ENCODE assay signal across 8 mouse cellular contexts in genomic region chr4:141020811-141021613, GRCm38 (mm10). TPM values are rescaled to one million over a fixed set of nuclear protein-coding genes. Genes with fewer than 3 reads are reported as not detected.
DNase-seq lines count a peak whose midpoint lies in the region; ATAC-seq lines count a peak whose summit lies in the region.

No protein-coding gene starts in this region.

- DNase-seq in kidney, adult 8-10 months: no peak
- DNase-seq in cerebellum, postnatal 4 days (ENCODE audit: low spot score in 2 of 2): peak; percentile 77 to 90
- DNase-seq in heart, embryonic 10.5 days (ENCODE audit: low spot score): peak; percentile 86
- DNase-seq in urinary bladder, postnatal 10 days (ENCODE audit: low spot score): no peak
- no peak for DNase-seq in right cerebral cortex, adult 18-20 months

- H3K4me3 ChIP-seq in kidney, embryonic 14.5 days (ENCODE audit: low read length): no peak overlapping the region
- peak overlapping the region; percentile 40 for H3K4me3 ChIP-seq in heart, embryonic 10.5 days
- no peak overlapping the region; the same call in 1 of the 2 replicates for H3K4me3 ChIP-seq in limb, embryonic 12.5 days (replicated peaks)
- no peak overlapping the region for H3K4me3 ChIP-seq in neural tube, embryonic 13.5 days

- ATAC-seq in kidney, embryonic 14.5 days (ENCODE audit: low FRiP score, low TSS enrichment): peak; percentile 71
- ATAC-seq in limb, embryonic 12.5 days (ENCODE audit: insufficient number of reproducible peaks, insufficient read depth, low FRiP score, low TSS enrichment, low read depth): peak; percentile 54
- peak; percentile 70 for ATAC-seq in neural tube, embryonic 13.5 days (ENCODE audit: low read depth)

- H3K36me3 ChIP-seq in kidney, embryonic 14.5 days (ENCODE audit: control insufficient read depth, insufficient read depth, low read length): peaks cover 42% of the 10 kb centered on the region
- peaks cover 63% of the 10 kb centered on the region for H3K36me3 ChIP-seq in heart, embryonic 10.5 days
- H3K36me3 ChIP-seq in limb, embryonic 12.5 days: peaks cover 63% of the 10 kb centered on the region
- H3K36me3 ChIP-seq in neural tube, embryonic 13.5 days: peaks cover 60% of the 10 kb centered on the region

- peak overlapping the region; percentile 85 for H3K27ac ChIP-seq in kidney, embryonic 14.5 days (ENCODE audit: low read depth, low read length)
- peak overlapping the region; percentile 90 for H3K27ac ChIP-seq in heart, embryonic 10.5 days
- H3K27ac ChIP-seq in limb, embryonic 12.5 days: peak overlapping the region; percentile 97
- peak overlapping the region; percentile 91 for H3K27ac ChIP-seq in neural tube, embryonic 13.5 days (replicated peaks)

- peak overlapping the region; percentile 48; the same call in 1 of the 2 replicates for H3K9ac ChIP-seq in kidney, embryonic 14.5 days (ENCODE audit: low read depth, low read length)
- H3K9ac ChIP-seq in limb, embryonic 12.5 days (replicated peaks): peak overlapping the region; percentile 42
- peak overlapping the region; percentile 51 for H3K9ac ChIP-seq in neural tube, embryonic 13.5 days

- H3K4me2 ChIP-seq in kidney, embryonic 14.5 days (replicated peaks; ENCODE audit: low read depth, low read length): peak overlapping the region; percentile 27
- peak overlapping the region; percentile 43 for H3K4me2 ChIP-seq in limb, embryonic 12.5 days
- H3K4me2 ChIP-seq in neural tube, embryonic 13.5 days: 0 out of 2 replicates have a peak overlapping the region, but pooled peaks have one; percentile 16

- no peaks in the 10 kb centered on the region for H3K27me3 ChIP-seq in kidney, embryonic 14.5 days (ENCODE audit: control insufficient read depth, insufficient read depth, low read length)
- no peaks in the 10 kb centered on the region for H3K27me3 ChIP-seq in heart, embryonic 10.5 days (ENCODE audit: insufficient read depth, poor library complexity, severe bottlenecking)
- no peaks in the 10 kb centered on the region for H3K27me3 ChIP-seq in limb, embryonic 12.5 days
- no peaks in the 10 kb centered on the region for H3K27me3 ChIP-seq in neural tube, embryonic 13.5 days

- 18% methylated on average over 14 of the region's 14 CpGs for WGBS in kidney, embryonic 14.5 days
- 32% methylated on average over 14 of the region's 14 CpGs for WGBS in heart, embryonic 10.5 days
- 23% methylated on average over 14 of the region's 14 CpGs for WGBS in limb, embryonic 12.5 days
- WGBS in neural tube, embryonic 13.5 days: 11% methylated on average over 14 of the region's 14 CpGs

- H3K4me1 ChIP-seq in kidney, embryonic 14.5 days (ENCODE audit: control insufficient read depth, insufficient read depth, low read length): peaks cover 25% of the 10 kb centered on the region
- H3K4me1 ChIP-seq in heart, embryonic 10.5 days: peaks cover 55% of the 10 kb centered on the region
- peaks cover 38% of the 10 kb centered on the region for H3K4me1 ChIP-seq in limb, embryonic 12.5 days (replicated peaks)
- H3K4me1 ChIP-seq in neural tube, embryonic 13.5 days (replicated peaks): peaks cover 54% of the 10 kb centered on the region

- H3K9me3 ChIP-seq in kidney, embryonic 14.5 days (ENCODE audit: control insufficient read depth, low read length): no peaks in the 10 kb centered on the region
- no peaks in the 10 kb centered on the region for H3K9me3 ChIP-seq in heart, embryonic 10.5 days
- H3K9me3 ChIP-seq in limb, embryonic 12.5 days: no peaks in the 10 kb centered on the region
- H3K9me3 ChIP-seq in neural tube, embryonic 13.5 days: no peaks in the 10 kb centered on the region

RNA-seq across cellular contexts. Expression of gene Mfap2, which starts 10.8 kb away (rescaled TPM):
- 412 and 476 TPM in 2 replicates for polyA plus RNA-seq in kidney, embryonic 14.5 days (2014; fragmentation: Nextera tagmentation; extraction: Ambion mirVana)
- 159 and 233 TPM in 2 replicates for polyA plus RNA-seq in heart, embryonic 10.5 days (2016; fragmentation: Nextera tagmentation; extraction: Ambion mirVana)
- polyA plus RNA-seq in limb, embryonic 12.5 days (2016; fragmentation: Nextera tagmentation; extraction: Ambion mirVana): 512 and 562 TPM in 2 replicates
- polyA plus RNA-seq in neural tube, embryonic 13.5 days (2015; fragmentation: Nextera tagmentation; extraction: Ambion mirVana): 248 and 255 TPM in 2 replicates

RNA-seq across cellular contexts. Expression of gene Atp13a2, which starts 34.3 kb away (rescaled TPM):
- 26.5 and 39.5 TPM in 2 replicates for polyA plus RNA-seq in kidney, embryonic 14.5 days (2014; fragmentation: Nextera tagmentation; extraction: Ambion mirVana)
- polyA plus RNA-seq in heart, embryonic 10.5 days (2016; fragmentation: Nextera tagmentation; extraction: Ambion mirVana): 34.9 and 37.8 TPM in 2 replicates
- polyA plus RNA-seq in limb, embryonic 12.5 days (2016; fragmentation: Nextera tagmentation; extraction: Ambion mirVana): 44.1 and 46.0 TPM in 2 replicates
- 133 and 144 TPM in 2 replicates for polyA plus RNA-seq in neural tube, embryonic 13.5 days (2015; fragmentation: Nextera tagmentation; extraction: Ambion mirVana)

RNA-seq across cellular contexts. Expression of gene Crocc, which starts 39.3 kb away (rescaled TPM):
- 10.3 and 13.2 TPM in 2 replicates for polyA plus RNA-seq in kidney, embryonic 14.5 days (2014; fragmentation: Nextera tagmentation; extraction: Ambion mirVana)
- polyA plus RNA-seq in heart, embryonic 10.5 days (2016; fragmentation: Nextera tagmentation; extraction: Ambion mirVana): 4.7 and 6.4 TPM in 2 replicates
- 11.1 and 13.2 TPM in 2 replicates for polyA plus RNA-seq in limb, embryonic 12.5 days (2016; fragmentation: Nextera tagmentation; extraction: Ambion mirVana)
- polyA plus RNA-seq in neural tube, embryonic 13.5 days (2015; fragmentation: Nextera tagmentation; extraction: Ambion mirVana): 4.9 and 7.2 TPM in 2 replicates

RNA-seq across cellular contexts. Expression of gene Necap2, which starts 57.1 kb away (rescaled TPM):
- polyA plus RNA-seq in kidney, embryonic 14.5 days (2014; fragmentation: Nextera tagmentation; extraction: Ambion mirVana): 64.4 and 79.8 TPM in 2 replicates
- polyA plus RNA-seq in heart, embryonic 10.5 days (2016; fragmentation: Nextera tagmentation; extraction: Ambion mirVana): 41.9 and 53.4 TPM in 2 replicates
- polyA plus RNA-seq in limb, embryonic 12.5 days (2016; fragmentation: Nextera tagmentation; extraction: Ambion mirVana): 87.1 and 87.7 TPM in 2 replicates
- polyA plus RNA-seq in neural tube, embryonic 13.5 days (2015; fragmentation: Nextera tagmentation; extraction: Ambion mirVana): 55.5 and 58.7 TPM in 2 replicates

Comparison
In these comparisons a context has a peak if more than half of its experiments do, and no peak if none do; other contexts are left out.
1. DNase-seq: peak in cerebellum, postnatal 4 days (2 of 2) and heart, embryonic 10.5 days (single experiment); none in kidney, adult 8-10 months (0 of 2), urinary bladder, postnatal 10 days (single experiment) and right cerebral cortex, adult 18-20 months (single experiment).
2. Peak in every context shown above with its lines, with median percentiles within 50 percentile points of each other: ATAC-seq, H3K27ac ChIP-seq, H3K4me2 ChIP-seq and H3K9ac ChIP-seq.